Mouse (Mus musculus): Measurements from ENCODE around the gene 1810062G17Rik. TPM values are rescaled to one million over a fixed set of nuclear protein-coding genes. Genes with fewer than 3 reads are reported as not detected.

The 1810062G17Rik gene
- not detected for total RNA-seq (2021)
- long read RNA-seq, experiment 1, result 0 reads
- long read RNA-seq, experiment 2, result 0 reads

DNA sequence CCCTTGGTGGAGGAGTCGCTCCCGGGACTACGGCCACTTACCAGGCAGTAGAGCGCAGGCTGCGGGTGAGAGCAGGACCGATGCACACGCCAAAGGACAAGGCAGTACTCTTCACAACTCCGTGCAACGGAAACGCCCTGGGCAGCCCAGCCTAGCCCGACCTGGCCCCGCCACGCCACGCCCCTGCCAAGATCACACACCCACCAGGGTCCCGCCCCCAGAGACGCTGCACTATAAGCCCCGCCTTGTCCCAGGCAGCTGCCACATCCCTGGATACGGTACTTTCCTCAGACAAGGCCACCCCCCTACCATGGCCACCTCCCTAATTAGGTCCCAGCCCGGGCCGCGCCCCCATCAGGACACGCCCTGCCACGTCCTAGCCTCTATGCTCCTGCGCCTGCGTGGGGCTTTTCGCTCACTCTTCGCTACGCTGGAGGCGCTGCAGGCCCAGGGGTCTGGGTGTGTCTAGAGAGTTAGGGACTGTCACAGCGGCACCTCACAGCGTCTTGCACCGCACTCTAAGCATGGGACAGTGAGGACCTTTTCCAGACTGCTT, at the start of gene 1810062G17Rik, which contains the start of gene Anxa5:
Gene 1810062G17Rik, plus strand, starts transcription at position 406 of the 556 bp plus-strand sequence.
Gene Anxa5, minus strand, starts transcription at position 363 of the 556 bp plus-strand sequence.
- DNase-seq (ENCODE audit: low spot score in 2 of 2), result peak; percentile 79 to 88

- DNase-seq (ENCODE audit: low spot score in 2 of 2), result no peak
Observed at GRCm38 (mm10) chr3:36427386-36427785, 48.4 kb upstream of the 1810062G17Rik start.

GRCm38 (mm10) chr3:36430360-36430759, 45.4 kb upstream of the 1810062G17Rik start:
- DNase-seq (ENCODE audit: low spot score in 2 of 2), result no peak

DNA sequence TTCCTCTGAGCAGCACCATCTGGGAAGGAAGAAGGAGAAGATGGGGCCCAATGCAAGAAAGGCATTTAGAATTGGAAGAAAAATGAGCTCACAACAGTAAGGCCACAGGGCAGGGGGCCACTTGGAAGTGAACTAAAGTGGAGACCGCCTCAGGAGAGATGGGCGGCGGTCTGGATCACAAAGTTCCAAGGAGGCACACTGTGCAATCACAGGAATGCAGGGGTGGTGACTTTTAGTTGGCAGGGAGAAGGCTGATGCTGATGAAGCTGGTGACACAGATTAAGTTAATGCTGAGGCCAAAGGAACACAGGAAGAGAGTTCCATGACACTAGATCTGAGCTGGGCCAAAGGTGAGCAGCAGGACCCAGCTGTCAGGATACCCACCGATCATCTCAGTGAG, 35.5 kb upstream of the 1810062G17Rik start:
- no peak for DNase-seq (ENCODE audit: low spot score in 2 of 2)

DNA sequence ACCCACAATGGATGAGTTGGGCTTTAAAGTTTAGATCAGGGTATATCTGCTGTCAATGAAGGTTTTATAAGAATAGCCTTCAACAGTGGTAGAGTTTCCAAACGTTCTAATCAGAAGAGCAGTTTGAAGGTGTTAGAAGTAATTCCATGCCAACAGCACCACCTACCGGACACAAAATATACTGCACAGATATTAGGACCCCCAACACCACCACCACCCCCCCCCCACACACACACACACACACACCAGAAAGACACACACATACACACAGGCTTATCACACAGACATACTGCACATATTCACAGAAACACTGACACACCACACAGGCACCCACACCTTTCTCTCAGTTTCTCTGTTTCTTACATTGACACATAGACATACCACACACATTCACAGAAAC, 33.3 kb upstream of the 1810062G17Rik start:
- peak; percentile 33 to 67 for DNase-seq (ENCODE audit: low spot score in 2 of 2)

GRCm38 (mm10) chr3:36446041-36446440, 29.7 kb upstream of the 1810062G17Rik start:
- DNase-seq (ENCODE audit: low spot score in 2 of 2), result no peak

DNA sequence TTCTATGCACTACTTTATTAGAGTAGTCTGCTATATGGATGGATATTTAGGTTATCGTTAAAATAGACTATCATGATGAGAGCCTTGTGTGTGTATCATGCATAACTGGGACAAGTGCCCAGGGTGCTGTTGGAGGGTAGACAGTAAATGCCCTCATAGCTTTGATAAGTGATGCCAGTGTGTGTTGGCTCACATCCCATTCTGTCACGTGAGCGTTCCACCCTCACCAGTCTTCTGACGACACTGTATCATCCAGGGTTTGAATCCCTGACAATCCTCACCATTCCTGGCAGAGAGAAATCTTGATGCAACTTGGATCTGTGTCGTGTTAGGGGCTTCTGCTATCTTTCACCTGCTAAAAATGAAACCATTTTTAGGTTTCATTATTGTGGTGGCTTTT, 29.2 kb upstream of the 1810062G17Rik start:
- DNase-seq (ENCODE audit: low spot score in 2 of 2), result no peak

GRCm38 (mm10) chr3:36446918-36447317, 28.8 kb upstream of the 1810062G17Rik start:
- DNase-seq (ENCODE audit: low spot score in 2 of 2), result no peak

DNA sequence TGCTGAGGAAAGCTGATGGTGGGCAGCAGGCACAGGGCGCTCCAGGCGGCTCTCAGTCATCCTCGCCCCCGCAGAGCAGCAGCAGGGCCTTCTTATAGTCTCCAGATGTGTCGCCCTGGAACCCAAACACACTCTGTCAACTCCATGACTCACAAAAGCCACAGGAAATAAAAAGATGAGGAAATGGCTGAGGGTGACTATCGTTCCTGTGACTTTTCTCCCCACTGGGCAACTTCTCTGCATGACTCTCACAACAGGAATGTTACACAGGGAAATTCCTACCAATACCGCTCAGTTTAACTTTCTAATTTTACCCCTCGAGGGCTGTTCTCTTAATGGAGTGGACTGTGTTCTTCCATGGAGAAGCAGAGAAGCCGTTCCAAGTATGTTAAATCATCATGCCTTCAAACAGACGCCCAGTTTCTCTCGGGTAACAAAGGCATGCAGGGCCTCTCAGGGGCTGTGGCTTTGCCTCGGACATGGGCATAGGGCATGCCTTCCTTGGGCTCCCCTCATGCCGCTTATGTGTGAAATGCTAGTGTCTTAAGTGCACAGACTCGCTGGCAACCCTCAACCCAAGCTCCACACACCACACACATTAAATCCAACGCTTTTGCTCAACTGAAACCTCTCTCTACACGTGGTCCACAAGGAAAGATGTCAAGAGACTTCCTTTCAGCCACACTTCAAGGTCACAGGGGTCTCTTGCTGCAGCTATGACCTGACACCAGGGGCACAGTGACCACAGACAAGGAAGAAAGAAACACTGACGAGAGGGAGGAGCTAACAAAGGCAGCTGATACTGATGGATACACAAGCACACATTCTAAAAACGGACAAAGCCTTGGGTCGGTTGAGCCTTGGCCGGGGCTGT, 26.2 kb upstream of the 1810062G17Rik start:
- no peak for DNase-seq (ENCODE audit: low spot score in 2 of 2)

DNA sequence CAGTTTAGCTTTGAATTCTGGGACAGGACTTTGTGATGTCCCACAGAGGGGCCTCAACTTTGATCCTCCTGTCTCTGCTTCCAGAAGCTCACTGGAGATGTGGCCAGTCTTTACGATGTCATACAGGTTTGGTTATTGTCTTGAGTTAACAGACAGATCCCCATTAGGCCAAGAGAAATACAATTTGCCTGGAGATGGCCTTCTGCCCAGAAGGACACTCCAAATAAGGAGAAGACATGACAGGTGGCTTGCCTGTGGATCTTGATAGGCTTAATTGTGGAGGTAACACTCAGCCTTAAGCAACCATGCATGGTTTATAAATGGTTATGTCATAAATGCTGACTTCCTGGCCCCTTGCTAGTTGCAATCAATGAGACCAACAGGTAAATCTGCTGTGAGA, 23.2 kb upstream of the 1810062G17Rik start:
- no peak for DNase-seq (ENCODE audit: low spot score in 2 of 2)

GRCm38 (mm10) chr3:36455124-36455523, 20.6 kb upstream of the 1810062G17Rik start:
- no peak for DNase-seq (ENCODE audit: low spot score in 2 of 2)

DNA sequence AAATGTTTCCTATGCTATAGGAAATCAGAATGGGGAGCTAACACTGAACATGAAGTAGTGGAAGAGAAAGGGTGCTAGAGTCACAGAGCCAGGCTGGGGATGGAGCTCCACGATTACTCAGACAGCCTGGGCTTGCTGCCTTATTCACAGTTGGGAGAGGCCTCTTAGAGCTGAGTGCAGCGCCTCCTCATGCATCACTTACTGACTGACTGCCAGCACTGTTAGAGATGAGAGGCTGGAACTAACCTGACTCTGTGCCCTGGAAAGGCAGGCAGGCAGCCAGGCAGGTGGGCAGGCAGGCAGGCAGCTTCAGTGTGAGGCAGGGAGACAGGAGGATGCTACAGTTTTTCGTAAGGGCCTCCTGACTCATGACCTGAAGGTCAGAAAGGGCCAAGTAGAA, 20.2 kb upstream of the 1810062G17Rik start:
- peak; percentile 55 to 56 for DNase-seq (ENCODE audit: low spot score in 2 of 2)

GRCm38 (mm10) chr3:36460717-36461116, 15.0 kb upstream of the 1810062G17Rik start:
- no peak for DNase-seq (ENCODE audit: low spot score in 2 of 2)

DNA sequence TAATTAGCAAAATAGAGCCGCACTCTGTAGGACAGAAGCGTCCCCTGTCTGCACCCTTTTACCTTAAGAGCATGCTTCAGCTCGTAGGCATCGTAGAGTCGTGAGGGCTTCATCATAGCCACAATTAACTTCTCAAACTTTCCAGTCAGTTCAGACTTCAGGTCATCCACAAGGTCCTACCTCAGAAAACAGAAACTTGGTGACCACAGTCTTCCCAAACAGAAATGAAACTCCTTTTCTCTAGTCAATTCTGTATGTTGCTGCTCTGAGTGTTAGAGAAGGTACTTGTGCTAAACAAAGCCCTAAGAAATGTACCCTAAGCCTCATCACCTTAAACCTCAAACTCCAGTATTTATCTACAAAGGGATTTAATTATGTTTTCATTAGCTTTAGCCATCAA, 13.9 kb upstream of the 1810062G17Rik start:
- no peak for DNase-seq (ENCODE audit: low spot score in 2 of 2)

- no peak for DNase-seq (ENCODE audit: low spot score in 2 of 2)
Observed at GRCm38 (mm10) chr3:36462348-36462747, 13.4 kb upstream of the 1810062G17Rik start.

GRCm38 (mm10) chr3:36465538-36465937, 10.2 kb upstream of the 1810062G17Rik start:
- DNase-seq (ENCODE audit: low spot score in 2 of 2), result no peak

GRCm38 (mm10) chr3:36467632-36468031, 8.1 kb upstream of the 1810062G17Rik start:
- DNase-seq (ENCODE audit: low spot score in 2 of 2), result peak; percentile 27 to 31

- DNase-seq (ENCODE audit: low spot score in 2 of 2), result no peak
Observed at GRCm38 (mm10) chr3:36468871-36469270, 6.9 kb upstream of the 1810062G17Rik start.

DNA sequence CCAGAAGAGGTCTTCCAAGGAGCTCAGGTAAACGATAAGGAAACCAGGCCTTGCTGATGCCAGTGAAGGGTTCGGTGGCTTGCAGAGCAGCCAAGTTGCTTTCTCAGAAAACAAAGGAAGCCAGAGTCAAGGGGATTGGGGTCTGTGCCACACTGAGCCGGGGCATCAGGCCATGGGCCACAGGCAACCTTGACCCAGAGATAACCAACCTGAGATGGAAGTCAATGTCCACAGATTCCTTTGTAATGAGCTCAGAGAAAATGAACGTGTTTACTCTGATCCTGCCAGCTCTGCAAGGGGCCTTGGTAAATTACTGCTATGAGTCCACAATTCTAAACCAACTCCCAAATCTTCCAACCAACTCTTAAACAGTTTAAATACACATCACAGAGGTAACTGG, 3.9 kb upstream of the 1810062G17Rik start:
- no peak for DNase-seq (ENCODE audit: low spot score in 2 of 2)

GRCm38 (mm10) chr3:36473222-36473621, 2.5 kb upstream of the 1810062G17Rik start:
- no peak for DNase-seq (ENCODE audit: low spot score in 2 of 2)

- no peak for DNase-seq (ENCODE audit: low spot score in 2 of 2)
Observed at GRCm38 (mm10) chr3:36474421-36474820, 1.3 kb upstream of the 1810062G17Rik start.

GRCm38 (mm10) chr3:36474938-36475483, 726 bp upstream of the 1810062G17Rik start:
- peak; percentile 37 to 57 for DNase-seq (ENCODE audit: low spot score in 2 of 2)

All from left cerebral cortex, adult 18-20 months (tissue).